Mouse (Mus musculus): ENCODE data around the gene Cldn9. TPM values are rescaled to one million over a fixed set of nuclear protein-coding genes. Genes with fewer than 3 reads are reported as not detected.

The Cldn9 gene
- polyA plus RNA-seq, 1 experiment from 2014 or later: 2.6 TPM

- DNase-seq (ENCODE audit: low spot score): no peak
- ATAC-seq (ENCODE audit: low FRiP score): no peak
- Histone ChIP-seq H3K9ac (no peak overlapping the region; the same call in 1 of the 2 replicates), H3K4me1 (replicated peaks; ENCODE audit: control insufficient read depth, insufficient read depth, low read length) (peaks cover 26% of the 10 kb centered on the region), H3K27ac (no peak overlapping the region), H3K27me3 (ENCODE audit: control insufficient read depth, insufficient read depth, low read length) (peaks cover 52% of the 10 kb centered on the region), H3K4me2 (replicated peaks) (0 out of 2 replicates have a peak overlapping the region, but pooled peaks have one; percentile 77), H3K36me3 (replicated peaks; ENCODE audit: control insufficient read depth, insufficient read depth) (peaks cover under 1% of the 10 kb centered on the region; the same call in 1 of the 2 replicates), H3K9me3 (ENCODE audit: control insufficient read depth, low read length) (no peaks in the 10 kb centered on the region), H3K4me3 (replicated peaks; ENCODE audit: low read length) (no peak overlapping the region)
- 49% methylated on average over 5 of the region's 5 CpGs for WGBS
Measured at GRCm38 (mm10) chr17:23675127-23675526, 8.7 kb downstream of the Cldn9 start.

- 48% methylated on average over 9 of the region's 9 CpGs for WGBS
- Histone ChIP-seq H3K9ac (peak overlapping the region; percentile 83), H3K4me3 (replicated peaks; ENCODE audit: low read length) (peak overlapping the region; percentile 58), H3K4me2 (replicated peaks) (peak overlapping the region; percentile 77), H3K27ac (peak overlapping the region; percentile 88; the same call in 1 of the 2 replicates), H3K4me1 (replicated peaks; ENCODE audit: control insufficient read depth, insufficient read depth, low read length) (peaks cover 26% of the 10 kb centered on the region), H3K9me3 (ENCODE audit: control insufficient read depth, low read length) (no peaks in the 10 kb centered on the region), H3K27me3 (ENCODE audit: control insufficient read depth, insufficient read depth, low read length) (peaks cover 45% of the 10 kb centered on the region), H3K36me3 (replicated peaks; ENCODE audit: control insufficient read depth, insufficient read depth) (peaks cover 6% of the 10 kb centered on the region)
- DNase-seq (ENCODE audit: low spot score): no peak
- peak; percentile 0; the same call in 1 of the 2 replicates for ATAC-seq (ENCODE audit: low FRiP score)
Measured at GRCm38 (mm10) chr17:23674271-23674952, 9.4 kb downstream of the Cldn9 start.

GRCm38 (mm10) chr17:23673424-23674073 lies 10.3 kb downstream of the Cldn9 start, which contains the start of the genes Hcfc1r1 and Thoc6:
Hcfc1r1 (plus strand) TSS chr17:23673596.
Thoc6 (minus strand) TSS chr17:23673882.
- Histone ChIP-seq H3K9me3 (ENCODE audit: control insufficient read depth, low read length) (no peaks in the 10 kb centered on the region), H3K4me1 (replicated peaks; ENCODE audit: control insufficient read depth, insufficient read depth, low read length) (peaks cover 26% of the 10 kb centered on the region), H3K27me3 (ENCODE audit: control insufficient read depth, insufficient read depth, low read length) (peaks cover 36% of the 10 kb centered on the region), H3K36me3 (replicated peaks; ENCODE audit: control insufficient read depth, insufficient read depth) (peaks cover 15% of the 10 kb centered on the region), H3K4me2 (replicated peaks) (peak within 1 kb of the TSS; percentile 77), H3K27ac (peak within 1 kb of the TSS; percentile 88), H3K9ac (peak within 1 kb of the TSS; percentile 83), H3K4me3 (replicated peaks; ENCODE audit: low read length) (peak within 1 kb of the TSS; percentile 58)
- under 1% methylated on average over 45 of the region's 45 CpGs for WGBS
- ATAC-seq (ENCODE audit: low FRiP score) (peak; percentile 94), DNase-seq (ENCODE audit: low spot score) (peak; percentile 92)

GRCm38 (mm10) chr17:23672761-23673160 lies 11.1 kb downstream of the Cldn9 start:
- DNase-seq (ENCODE audit: low spot score): no peak
- Histone ChIP-seq H3K9ac (no peak overlapping the region), H3K9me3 (ENCODE audit: control insufficient read depth, low read length) (no peaks in the 10 kb centered on the region), H3K4me3 (replicated peaks; ENCODE audit: low read length) (peak overlapping the region; percentile 58), H3K4me1 (replicated peaks; ENCODE audit: control insufficient read depth, insufficient read depth, low read length) (peaks cover 26% of the 10 kb centered on the region), H3K36me3 (replicated peaks; ENCODE audit: control insufficient read depth, insufficient read depth) (peaks cover 19% of the 10 kb centered on the region), H3K4me2 (replicated peaks) (peak overlapping the region; percentile 77), H3K27me3 (ENCODE audit: control insufficient read depth, insufficient read depth, low read length) (peaks cover 28% of the 10 kb centered on the region), H3K27ac (no peak overlapping the region)
- ATAC-seq (ENCODE audit: low FRiP score): no peak
- 82% methylated on average over 3 of the region's 3 CpGs for WGBS

GRCm38 (mm10) chr17:23671519-23671918 lies 12.3 kb downstream of the Cldn9 start:
- DNase-seq (ENCODE audit: low spot score) (no peak), ATAC-seq (ENCODE audit: low FRiP score) (no peak)
- Histone ChIP-seq H3K27me3 (ENCODE audit: control insufficient read depth, insufficient read depth, low read length) (peaks cover 20% of the 10 kb centered on the region), H3K9ac (no peak overlapping the region), H3K9me3 (ENCODE audit: control insufficient read depth, low read length) (no peaks in the 10 kb centered on the region), H3K36me3 (replicated peaks; ENCODE audit: control insufficient read depth, insufficient read depth) (peaks cover 27% of the 10 kb centered on the region), H3K4me1 (replicated peaks; ENCODE audit: control insufficient read depth, insufficient read depth, low read length) (peaks cover 22% of the 10 kb centered on the region), H3K4me2 (replicated peaks) (no peak overlapping the region), H3K4me3 (replicated peaks; ENCODE audit: low read length) (no peak overlapping the region), H3K27ac (no peak overlapping the region)
- WGBS: 97% methylated on average over 3 of the region's 3 CpGs

- ATAC-seq (ENCODE audit: low FRiP score): no peak
- 96% methylated on average over 6 of the region's 7 CpGs for WGBS
Measured at GRCm38 (mm10) chr17:23670516-23671074, 13.2 kb downstream of the Cldn9 start.

GRCm38 (mm10) chr17:23665511-23665910 lies 18.3 kb downstream of the Cldn9 start:
- Histone ChIP-seq H3K9ac (no peak overlapping the region), H3K4me2 (replicated peaks) (no peak overlapping the region), H3K4me1 (replicated peaks; ENCODE audit: control insufficient read depth, insufficient read depth, low read length) (0 out of 2 replicates have a peak, but pooled peaks cover 1% of the 10 kb centered on the region), H3K36me3 (replicated peaks; ENCODE audit: control insufficient read depth, insufficient read depth) (peaks cover 28% of the 10 kb centered on the region), H3K4me3 (replicated peaks; ENCODE audit: low read length) (no peak overlapping the region), H3K27me3 (ENCODE audit: control insufficient read depth, insufficient read depth, low read length) (peaks cover 21% of the 10 kb centered on the region), H3K9me3 (ENCODE audit: control insufficient read depth, low read length) (no peaks in the 10 kb centered on the region), H3K27ac (no peak overlapping the region)
- WGBS: 76% methylated on average over 14 of the region's 14 CpGs
- DNase-seq (ENCODE audit: low spot score): no peak
- 0 out of 2 replicates have a peak, but pooled peaks have one; percentile 25 for ATAC-seq (ENCODE audit: low FRiP score)

More at GRCm38 (mm10) chr17:23670516-23671074, 13.2 kb downstream of the Cldn9 start:
- no peak for DNase-seq (ENCODE audit: low spot score)
- H3K27me3 ChIP-seq (ENCODE audit: control insufficient read depth, insufficient read depth, low read length): peaks cover 11% of the 10 kb centered on the region
- H3K4me1 ChIP-seq (replicated peaks; ENCODE audit: control insufficient read depth, insufficient read depth, low read length): peaks cover 16% of the 10 kb centered on the region
- H3K27ac ChIP-seq: no peak overlapping the region
- H3K9ac ChIP-seq: no peak overlapping the region
- H3K4me3 ChIP-seq (replicated peaks; ENCODE audit: low read length): no peak overlapping the region
- H3K9me3 ChIP-seq (ENCODE audit: control insufficient read depth, low read length): no peaks in the 10 kb centered on the region
- H3K36me3 ChIP-seq (replicated peaks; ENCODE audit: control insufficient read depth, insufficient read depth): peaks cover 28% of the 10 kb centered on the region
- no peak overlapping the region for H3K4me2 ChIP-seq (replicated peaks)

GRCm38 (mm10) chr17:23664556-23665021 lies 19.2 kb downstream of the Cldn9 start:
- ATAC-seq (ENCODE audit: low FRiP score) (no peak), DNase-seq (ENCODE audit: low spot score) (peak; percentile 75)
- no peak overlapping the region for H3K9ac ChIP-seq
- no peak overlapping the region for H3K4me3 ChIP-seq (replicated peaks; ENCODE audit: low read length)
- no peak overlapping the region for H3K27ac ChIP-seq
- 0 out of 2 replicates have a peak, but pooled peaks cover 3% of the 10 kb centered on the region for H3K4me1 ChIP-seq (replicated peaks; ENCODE audit: control insufficient read depth, insufficient read depth, low read length)
- 17% methylated on average over 5 of the region's 5 CpGs for WGBS
- no peaks in the 10 kb centered on the region for H3K9me3 ChIP-seq (ENCODE audit: control insufficient read depth, low read length)
- no peak overlapping the region for H3K4me2 ChIP-seq (replicated peaks)
- peaks cover 23% of the 10 kb centered on the region for H3K36me3 ChIP-seq (replicated peaks; ENCODE audit: control insufficient read depth, insufficient read depth)
- H3K27me3 ChIP-seq (ENCODE audit: control insufficient read depth, insufficient read depth, low read length): peaks cover 31% of the 10 kb centered on the region

GRCm38 (mm10) chr17:23661526-23661925 lies 22.3 kb downstream of the Cldn9 start:
- 2% methylated on average over 9 of the region's 9 CpGs for WGBS
- Histone ChIP-seq H3K27me3 (ENCODE audit: control insufficient read depth, insufficient read depth, low read length) (peaks cover 34% of the 10 kb centered on the region), H3K4me3 (replicated peaks; ENCODE audit: low read length) (no peak overlapping the region)

More at GRCm38 (mm10) chr17:23661526-23661925, 22.3 kb downstream of the Cldn9 start:
- ATAC-seq (ENCODE audit: low FRiP score): no peak
- H3K27ac ChIP-seq: no peak overlapping the region
- no peak overlapping the region for H3K9ac ChIP-seq
- H3K4me2 ChIP-seq (replicated peaks): no peak overlapping the region
- H3K4me1 ChIP-seq (replicated peaks; ENCODE audit: control insufficient read depth, insufficient read depth, low read length): 0 out of 2 replicates have a peak, but pooled peaks cover 3% of the 10 kb centered on the region
- DNase-seq (ENCODE audit: low spot score): no peak
- no peaks in the 10 kb centered on the region for H3K9me3 ChIP-seq (ENCODE audit: control insufficient read depth, low read length)
- peaks cover 1% of the 10 kb centered on the region; the same call in 1 of the 2 replicates for H3K36me3 ChIP-seq (replicated peaks; ENCODE audit: control insufficient read depth, insufficient read depth)

Data from hindbrain, embryonic 14.5 days (tissue).